Mouse (Mus musculus): ENCODE data around the gene Syn1.

The Syn1 gene

GRCm38 (mm10) chrX:20862105-20863065 is 58.4 kb downstream of the Syn1 start:
- DNase-seq, result no peak

GRCm38 (mm10) chrX:20861453-20862104 is 59.2 kb downstream of the Syn1 start:
- DNase-seq, result no peak

GRCm38 (mm10) chrX:20853794-20854193 is 67.0 kb downstream of the Syn1 start:
- no peak for DNase-seq

GRCm38 (mm10) chrX:20848256-20848984 is 72.4 kb downstream of the Syn1 start:
- peak; percentile 83 to 92 for DNase-seq

GRCm38 (mm10) chrX:20847816-20848215 is 73.0 kb downstream of the Syn1 start:
- DNase-seq, result no peak

- DNase-seq, result no peak
These were observed 73.6 kb downstream of the Syn1 start for GRCm38 (mm10) chrX:20847232-20847631.

GRCm38 (mm10) chrX:20828934-20829333 is 91.9 kb downstream of the Syn1 start:
- no peak for DNase-seq

GRCm38 (mm10) chrX:20819708-20820426 is 100.9 kb downstream of the Syn1 start:
- peak in 1 of 2 experiments; percentile 5 for DNase-seq

- peak; percentile 50 to 63 for DNase-seq
These were observed 101.6 kb downstream of the Syn1 start for GRCm38 (mm10) chrX:20819204-20819628.

- DNase-seq, result peak in 1 of 2 experiments; percentile 25
These were observed 103.8 kb downstream of the Syn1 start for GRCm38 (mm10) chrX:20816974-20817373.

All from thymus, adult 18-20 months (tissue).